Mouse (Mus musculus) adrenal gland, adult 18-20 months (tissue): Measurements from ENCODE around the gene Ppp2r2c. TPM values are rescaled to one million over a fixed set of nuclear protein-coding genes. Genes with fewer than 3 reads are reported as not detected.

Experiments used
- DNase-seq, 2 experiments: peaks; one replicate each; pipeline ENCODE4 v3.0.0; 2021 to 2022; ENCODE audit warnings: low spot score in 2 of 2
- total RNA-seq, 2 experiments: library from RNA; stranded (reverse); gene quantifications; 1 replicate in 1 of 2; 2 replicates in 1 of 2; pipeline ENCODE4 v1.2.3; 2021

Ppp2r2c gene
- total RNA-seq, 2 experiments from 2014 or later, result 4.4 to 6.9 TPM

DNA sequence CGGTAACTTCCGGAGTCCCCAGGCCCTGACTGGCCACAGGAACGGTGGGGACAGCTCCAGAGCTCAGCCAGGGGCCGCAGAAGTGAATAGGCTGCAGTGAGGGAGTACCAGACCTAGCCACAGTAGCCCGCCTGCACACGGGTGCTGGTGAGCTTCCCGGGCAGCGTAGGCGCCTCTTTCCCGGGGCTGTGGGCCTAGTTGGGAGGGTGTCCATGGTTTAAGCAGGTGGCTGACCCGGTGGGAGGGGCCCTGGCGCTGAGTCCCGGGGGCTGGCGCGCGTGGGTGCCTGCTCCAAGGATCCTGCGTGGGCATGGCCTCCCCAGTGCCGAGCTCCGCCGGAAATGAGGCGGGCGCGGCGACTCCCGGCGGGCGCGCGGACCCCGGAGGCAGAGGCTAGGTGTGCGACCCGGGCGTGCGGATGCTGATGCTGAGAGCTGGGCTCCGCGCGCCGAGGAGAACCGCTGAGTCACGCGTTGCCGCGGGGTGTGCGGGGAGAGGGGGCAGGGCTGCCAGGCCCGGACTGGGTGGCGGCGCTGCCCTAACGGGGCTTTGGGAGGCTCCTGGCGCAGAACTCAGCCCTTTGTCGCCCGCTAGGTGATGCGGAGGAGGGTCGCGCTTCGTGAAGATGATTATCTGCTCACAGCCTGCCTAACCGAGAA lies 1.4 kb downstream of the Ppp2r2c start:
- peak; percentile 15 to 30 for DNase-seq

DNA sequence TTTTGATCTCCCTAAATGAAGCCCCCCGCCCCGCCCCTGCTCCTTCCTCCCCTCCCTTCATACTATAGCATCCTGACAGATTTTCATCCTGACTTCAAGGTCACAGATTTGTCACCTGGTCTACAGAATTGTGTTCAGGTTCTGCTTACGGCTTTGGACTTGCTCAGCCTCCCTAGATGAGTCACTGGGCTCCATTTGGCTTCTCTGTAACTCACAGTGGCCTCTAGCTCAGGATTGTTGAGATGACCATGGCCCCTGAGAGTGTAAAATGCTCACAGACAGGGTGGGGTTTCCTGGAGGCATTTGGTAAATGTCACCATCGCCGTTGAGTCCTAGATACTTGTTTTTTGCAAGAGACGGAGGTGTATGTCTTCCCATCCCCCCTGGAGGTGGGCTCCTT lies 2.6 kb downstream of the Ppp2r2c start:
- DNase-seq, result no peak

DNA sequence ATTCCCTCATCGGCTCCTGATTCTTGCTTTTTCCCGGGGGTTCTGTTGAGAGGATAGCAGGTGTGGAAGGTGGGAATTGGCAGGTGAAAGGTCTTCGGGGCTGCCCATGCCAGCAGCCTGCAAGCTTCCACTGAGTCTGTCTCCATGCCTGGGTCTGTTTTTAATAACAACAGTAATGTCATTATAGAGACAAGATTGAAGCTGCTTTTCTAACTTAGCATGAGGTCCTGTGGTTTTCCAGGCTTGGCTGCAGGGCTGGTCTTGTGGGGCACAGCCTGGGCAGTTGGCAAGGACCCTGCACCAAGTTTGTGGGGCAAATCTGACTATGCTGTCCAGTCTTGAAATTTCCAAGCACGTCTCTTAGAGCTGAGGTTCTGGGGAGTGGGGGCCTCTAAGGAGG lies 7.6 kb downstream of the Ppp2r2c start:
- no peak for DNase-seq

DNA sequence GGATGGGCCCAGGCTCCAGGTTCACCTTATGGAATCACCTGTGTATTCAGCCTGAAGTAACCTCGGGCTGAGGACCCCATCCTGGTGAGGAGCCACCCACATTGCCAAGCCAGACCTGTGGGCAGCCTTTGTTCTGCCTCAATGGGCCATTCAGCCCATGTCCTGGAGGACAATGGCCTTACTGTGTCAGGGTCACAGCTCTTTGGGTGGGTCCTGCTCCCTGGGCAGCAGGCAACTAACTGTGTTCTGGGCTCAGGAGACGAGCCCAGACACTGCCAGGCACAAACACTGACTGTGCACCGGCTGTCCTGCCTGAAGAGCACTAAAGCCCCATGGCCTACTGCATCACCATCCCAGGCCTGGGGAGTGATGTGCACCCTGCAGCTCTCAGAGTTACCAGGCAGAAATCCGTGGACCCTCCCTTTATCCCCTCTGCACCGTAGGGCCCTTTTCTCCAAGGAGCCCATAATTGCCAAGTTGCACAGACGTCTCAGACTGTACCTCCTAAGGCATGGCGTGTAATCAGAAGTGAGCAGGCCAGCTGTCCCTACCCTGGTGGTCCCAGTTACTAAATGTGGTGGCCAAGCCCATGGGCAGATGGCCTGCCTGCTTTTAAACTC lies 8.6 kb downstream of the Ppp2r2c start:
- DNase-seq, result no peak

DNA sequence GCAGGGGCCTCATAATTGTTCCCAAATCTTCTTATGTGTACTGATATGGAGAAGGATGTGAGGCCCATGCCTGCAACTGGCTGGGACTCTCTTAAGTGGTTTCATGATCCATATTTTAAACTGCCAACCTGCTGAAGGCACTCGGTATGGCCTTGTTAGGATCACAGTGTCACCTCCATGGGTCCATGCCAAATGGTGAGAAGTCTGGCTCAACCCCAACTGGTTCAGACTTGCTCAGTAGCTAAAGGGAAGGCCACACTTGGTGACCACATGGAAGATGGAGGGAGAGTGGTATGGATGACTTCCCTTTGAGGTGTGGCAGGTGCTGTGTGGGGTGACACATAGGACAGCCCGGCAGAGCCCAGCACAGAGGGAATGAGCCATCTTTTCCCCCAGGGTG lies 9.3 kb downstream of the Ppp2r2c start:
- DNase-seq, result no peak

DNA sequence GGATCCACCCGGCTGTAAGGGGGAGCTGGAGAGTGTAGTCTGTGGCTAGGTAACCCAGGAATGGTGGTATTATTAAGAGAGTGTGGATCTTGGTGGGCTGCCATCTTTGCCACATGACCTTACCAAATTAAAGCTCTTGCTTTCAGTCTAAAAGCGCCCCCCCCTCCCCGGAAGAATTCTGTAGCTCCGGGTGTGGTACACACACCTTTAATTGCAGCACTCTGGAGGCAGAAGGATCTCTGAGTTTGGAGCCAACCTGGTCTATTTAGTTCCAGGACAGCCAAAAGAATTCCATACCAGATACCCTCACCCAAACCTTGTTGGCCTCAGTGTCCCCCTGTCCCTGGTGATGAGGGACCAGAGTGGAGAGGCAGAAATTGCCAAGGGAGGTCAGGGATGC lies 10.5 kb downstream of the Ppp2r2c start:
- DNase-seq, result no peak

DNA sequence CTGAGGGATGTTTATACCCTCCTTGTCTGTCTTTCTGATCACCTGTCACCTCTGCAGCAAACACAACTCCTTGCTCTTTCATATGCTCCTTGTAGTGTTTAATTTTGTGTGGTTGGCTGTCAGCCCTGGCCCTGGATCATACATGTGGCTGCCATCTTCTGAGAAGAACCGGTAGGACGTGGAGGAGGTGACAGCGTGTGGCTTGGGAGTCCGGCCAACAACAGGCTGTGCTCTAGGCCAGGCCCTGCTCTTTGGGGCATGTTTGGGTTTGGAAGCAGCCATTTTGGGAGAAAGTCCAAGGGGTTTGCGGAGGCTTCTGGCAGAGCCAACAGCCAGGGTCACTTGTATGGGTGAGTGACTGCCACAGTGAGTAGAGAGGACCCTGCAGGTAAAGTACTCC lies 12.3 kb downstream of the Ppp2r2c start:
- DNase-seq, result no peak

DNA sequence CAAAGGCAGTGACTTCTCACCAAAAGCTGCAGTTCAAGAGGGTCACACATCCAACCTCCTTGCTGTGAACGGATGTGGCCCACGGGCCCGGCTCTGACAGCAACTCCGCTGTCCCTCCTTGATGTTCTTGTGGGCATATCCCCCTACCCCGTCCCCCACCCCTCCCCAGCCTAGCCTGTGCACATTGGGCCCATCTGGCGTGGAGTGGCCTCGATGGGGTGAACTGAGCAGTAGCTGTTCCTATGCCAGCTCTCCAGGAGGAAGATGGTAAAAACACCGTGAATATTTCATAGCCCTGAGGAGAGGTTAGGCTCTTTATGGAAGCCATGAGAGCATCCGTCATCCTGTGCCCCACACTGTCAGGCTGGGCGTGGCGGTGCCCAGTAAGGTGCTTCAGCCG lies 15.2 kb downstream of the Ppp2r2c start:
- DNase-seq, result no peak

DNA sequence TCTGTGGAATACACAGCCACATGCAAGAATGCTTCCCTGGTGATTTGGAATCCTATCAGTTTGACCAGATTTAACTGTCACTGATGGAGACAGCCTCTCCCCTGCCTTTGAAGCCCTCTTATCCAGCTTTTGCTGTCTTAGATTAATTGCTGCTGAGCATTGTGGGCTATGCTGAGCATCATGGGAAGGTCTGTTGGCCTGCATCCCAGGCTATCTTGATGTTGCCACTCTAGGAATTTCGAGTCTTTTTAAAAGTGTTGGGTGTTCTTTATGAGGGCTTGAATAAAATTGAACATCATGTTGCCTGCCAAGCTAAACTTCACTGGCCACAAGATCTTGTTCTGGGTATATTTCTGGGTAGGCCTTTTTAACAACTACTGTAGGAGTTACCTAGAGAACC lies 16.8 kb downstream of the Ppp2r2c start:
- no peak for DNase-seq

DNA sequence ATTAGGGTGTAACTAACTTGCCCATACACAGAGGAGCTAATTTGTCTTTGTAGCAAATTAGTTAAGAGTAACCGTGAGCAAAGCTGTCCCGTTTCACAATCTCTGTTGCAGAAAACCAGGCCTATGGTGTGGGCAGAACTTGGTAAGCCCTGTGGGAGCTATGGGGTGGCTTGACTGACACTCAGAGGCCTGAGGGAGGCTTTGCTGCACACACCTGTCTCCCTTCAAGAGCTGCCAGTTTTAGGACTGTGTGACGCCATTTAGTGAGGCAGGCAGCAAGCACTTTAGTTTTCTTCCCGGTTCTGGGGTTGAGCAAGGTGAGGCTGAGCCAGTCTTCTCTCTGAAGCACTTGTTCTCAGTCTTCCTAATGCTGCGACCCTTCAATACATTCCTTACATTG lies 17.3 kb downstream of the Ppp2r2c start:
- no peak for DNase-seq

DNA sequence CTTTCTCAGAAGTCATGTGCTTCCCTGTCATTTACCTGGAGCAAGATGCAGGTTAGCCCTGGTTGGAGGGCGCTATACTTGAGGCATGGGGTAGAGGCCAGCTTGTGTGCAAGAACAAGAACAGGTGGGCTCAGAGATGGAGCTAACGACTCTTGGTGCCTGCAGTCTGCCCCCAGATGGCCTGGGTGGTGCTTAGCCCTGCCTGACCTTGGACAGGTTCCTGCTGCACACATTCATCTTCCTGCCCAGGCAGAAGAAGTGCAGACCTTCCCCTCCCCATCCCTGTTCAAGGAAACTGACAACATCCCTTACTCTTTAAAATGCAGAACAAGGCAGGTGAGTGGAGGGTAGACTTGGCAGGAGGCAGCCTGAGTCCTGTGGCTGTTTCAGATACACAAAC lies 18.0 kb downstream of the Ppp2r2c start:
- DNase-seq, result no peak

DNA sequence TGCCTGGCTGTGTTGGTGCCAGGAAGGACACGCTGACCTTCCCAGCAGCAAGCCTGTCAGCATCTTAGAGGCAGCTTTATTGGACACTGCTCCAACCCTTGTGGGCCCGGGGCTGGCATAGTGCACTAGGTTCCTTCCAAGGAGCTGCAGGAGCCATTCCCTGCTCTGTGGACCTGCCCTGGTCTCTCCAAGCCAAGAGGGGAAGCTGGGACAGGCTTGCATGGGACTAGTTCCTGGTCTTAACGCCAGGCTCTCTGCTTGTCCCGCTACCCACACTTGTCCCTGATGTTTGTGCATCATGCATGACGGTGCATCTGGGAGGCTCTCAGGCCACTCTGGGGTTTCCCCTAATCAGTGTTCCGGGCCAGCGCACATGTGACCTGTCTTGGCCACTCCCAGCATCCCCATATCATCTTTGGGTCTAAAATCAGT lies 18.6 kb downstream of the Ppp2r2c start:
- DNase-seq, result no peak

DNA sequence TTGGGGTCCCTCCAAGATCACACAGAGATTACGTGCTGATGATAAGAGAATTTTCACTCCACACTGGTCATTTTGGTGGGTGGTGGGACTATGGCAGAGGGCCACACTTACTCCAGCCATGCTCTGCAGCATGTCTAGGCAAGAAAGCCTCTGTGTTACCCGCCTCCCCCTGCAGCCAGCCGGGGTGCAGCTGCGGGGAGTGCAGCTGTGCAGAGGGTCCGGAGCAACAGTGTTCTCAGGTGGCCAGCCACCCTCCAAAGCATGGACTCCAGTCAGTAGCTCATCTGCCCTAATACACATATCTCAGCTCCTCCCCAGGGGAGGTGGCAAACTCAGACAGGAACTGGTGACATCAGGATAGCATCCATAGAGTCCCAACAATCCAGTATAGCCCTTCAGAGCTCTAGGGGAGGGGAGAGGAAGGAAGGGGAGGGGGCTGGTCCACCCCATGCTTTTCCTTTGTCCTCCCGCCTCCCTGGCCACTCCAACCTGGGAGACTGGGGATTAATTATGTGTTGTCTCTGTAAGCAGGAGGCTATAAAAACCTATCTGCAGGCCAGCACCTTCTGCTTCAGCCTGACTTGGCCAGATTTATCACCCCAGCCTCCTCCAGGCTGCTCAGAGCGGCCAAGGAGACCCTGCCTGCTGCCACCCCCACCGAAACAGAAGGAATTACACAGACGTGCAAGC lies 19.1 kb downstream of the Ppp2r2c start:
- DNase-seq, result no peak

DNA sequence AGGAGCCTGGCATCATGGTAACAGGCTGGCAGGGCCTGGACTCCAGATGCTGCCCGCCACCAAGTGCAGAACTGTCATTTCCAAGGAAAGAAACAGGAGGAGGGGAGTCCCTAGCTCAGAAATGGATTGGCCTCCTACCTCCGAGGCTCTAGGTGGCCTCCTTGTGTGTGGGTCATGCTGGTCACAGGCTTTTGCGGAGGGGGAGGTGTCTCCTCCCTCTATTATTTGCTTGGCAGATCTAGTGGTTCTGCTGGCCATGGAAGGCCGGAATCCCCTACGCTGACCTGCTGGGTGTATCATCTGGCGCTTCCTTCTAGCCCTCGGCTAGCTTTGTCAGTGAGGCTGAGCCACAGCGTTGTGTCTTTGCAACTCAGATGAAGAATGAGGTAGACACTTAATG lies 20.2 kb downstream of the Ppp2r2c start:
- no peak for DNase-seq

DNA sequence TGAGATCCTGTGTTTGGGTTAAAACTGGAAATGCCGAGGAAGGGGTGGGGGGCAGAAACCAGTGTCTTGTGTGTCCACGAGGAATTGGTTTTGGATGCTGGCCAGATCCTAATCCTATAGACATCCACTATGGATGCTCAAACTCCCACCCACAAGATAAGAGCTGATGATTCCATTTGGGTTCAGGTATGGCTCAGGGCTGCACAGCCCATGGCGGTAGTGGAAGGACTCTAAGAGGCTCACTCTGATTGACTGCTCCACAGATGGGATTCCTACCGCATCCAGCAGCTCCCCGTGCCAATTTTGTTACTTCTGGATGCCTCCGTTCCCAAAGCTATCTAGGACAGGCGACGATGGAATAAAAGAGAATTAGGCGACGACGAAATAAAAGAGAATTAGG lies 20.6 kb downstream of the Ppp2r2c start:
- no peak for DNase-seq

DNA sequence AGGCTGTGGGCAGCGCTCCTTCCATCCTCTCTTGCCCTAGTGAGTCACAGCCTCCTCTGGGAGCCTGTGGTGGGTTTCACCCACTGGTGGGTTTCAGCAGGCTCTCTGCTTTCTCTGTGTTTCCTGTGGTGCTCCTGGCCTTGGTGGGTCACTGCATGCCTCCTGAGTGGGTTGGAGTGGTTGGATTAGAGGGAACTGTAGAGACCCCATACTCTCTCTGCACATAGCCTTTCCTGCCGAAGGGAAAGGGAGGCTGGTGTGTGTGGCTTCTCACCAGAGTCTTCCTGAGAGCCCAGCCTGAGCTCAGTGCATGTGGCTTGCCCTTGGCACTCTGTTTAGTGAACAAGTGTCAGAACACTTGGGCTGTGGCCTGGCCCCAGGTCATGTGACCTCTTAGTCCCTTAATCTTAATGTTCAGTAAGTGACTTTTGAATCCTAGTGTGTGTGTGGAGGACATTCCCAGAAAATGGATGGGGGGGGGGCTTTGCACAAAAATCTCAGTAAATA lies 21.1 kb downstream of the Ppp2r2c start:
- no peak for DNase-seq

DNA sequence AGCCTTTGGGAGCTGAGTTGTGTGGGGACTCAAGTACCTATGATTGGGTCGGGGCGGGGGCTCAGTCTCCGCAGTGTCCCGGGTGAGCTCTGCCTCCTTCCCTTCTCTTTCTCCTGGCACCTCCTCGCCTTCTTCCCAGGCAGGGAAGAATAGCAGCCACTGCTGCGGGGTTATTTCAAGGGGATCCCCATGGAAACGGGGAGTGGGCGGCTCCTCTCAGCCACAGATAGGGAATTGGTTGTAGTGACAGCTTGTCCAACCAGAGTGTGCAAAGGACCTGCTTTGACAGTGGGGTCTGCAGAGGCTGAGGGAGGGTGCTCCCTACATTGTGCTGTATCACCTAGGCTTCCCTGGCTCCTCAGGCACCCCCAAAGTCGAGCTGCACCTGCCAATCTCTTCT lies 22.5 kb downstream of the Ppp2r2c start:
- no peak for DNase-seq

DNA sequence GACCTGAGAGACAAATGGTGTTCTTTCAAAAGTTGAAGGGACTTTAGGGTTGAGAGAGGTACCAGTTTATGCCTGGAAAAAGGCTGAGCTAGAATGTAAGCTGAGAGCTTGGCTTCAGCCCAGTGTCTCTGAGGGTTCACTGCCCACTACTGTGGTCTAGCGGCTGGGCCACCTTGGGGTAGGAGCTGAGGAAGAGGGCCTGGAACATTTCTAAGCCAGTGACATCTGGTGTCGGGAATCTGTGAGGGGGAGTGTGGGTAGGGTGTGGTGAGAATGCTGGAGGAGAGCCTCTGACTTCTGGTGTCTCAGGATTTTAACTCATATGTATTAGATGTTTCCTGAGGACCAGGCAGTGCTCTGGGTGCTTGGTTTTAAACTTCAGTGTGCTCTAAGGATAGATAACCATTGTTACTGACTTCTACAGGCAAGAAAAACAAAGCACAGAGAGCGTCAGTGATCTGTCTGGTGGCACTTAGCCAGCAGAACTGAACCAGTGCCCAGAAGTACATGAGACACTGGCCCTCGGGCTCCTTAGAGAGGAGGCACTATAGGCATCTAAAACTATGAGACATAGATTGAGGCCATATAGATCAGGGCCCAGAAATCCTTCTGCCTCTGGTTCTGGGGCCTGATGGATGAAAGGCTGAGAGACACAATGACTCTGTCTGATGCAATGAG lies 23.6 kb downstream of the Ppp2r2c start:
- no peak for DNase-seq

DNA sequence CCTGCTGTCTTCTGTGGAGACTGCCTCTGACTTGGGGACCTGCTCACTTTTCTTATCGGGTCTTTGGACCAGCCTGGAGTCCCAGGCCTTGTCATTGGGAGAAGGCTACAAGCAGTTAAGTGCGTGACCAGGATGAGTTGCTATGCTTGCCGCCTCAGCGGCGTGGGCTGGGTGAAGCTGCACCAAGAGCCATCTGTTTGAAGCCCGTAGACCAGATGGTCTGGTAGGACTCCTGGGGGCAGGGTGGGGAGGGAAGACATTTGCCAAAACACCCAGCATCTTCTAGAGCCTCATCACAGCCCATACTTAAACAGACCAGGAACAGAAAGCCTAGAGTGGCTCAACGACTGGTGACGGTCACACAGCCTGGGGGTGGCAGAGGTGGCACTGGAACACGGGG lies 24.9 kb downstream of the Ppp2r2c start:
- DNase-seq, result no peak

DNA sequence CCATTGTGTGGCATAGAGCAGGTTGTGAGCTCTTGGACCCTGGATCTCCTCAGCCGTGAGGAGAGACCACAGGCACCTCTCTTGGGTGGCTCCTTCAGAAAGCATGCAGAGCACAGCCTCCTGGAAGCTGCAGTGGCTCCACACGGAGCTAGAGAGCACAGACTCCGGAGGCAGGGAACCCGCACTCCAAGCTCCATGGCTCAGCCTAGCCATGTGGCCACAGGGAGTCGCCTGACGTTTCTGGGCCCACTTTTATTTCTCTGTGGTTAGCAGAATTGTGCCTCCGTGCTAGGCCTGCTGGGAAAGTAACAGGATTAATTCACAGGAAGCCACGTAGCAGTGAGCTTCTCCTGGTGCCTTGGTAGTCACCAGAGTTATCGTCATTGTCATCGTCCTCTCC lies 25.8 kb downstream of the Ppp2r2c start:
- DNase-seq, result no peak

DNA sequence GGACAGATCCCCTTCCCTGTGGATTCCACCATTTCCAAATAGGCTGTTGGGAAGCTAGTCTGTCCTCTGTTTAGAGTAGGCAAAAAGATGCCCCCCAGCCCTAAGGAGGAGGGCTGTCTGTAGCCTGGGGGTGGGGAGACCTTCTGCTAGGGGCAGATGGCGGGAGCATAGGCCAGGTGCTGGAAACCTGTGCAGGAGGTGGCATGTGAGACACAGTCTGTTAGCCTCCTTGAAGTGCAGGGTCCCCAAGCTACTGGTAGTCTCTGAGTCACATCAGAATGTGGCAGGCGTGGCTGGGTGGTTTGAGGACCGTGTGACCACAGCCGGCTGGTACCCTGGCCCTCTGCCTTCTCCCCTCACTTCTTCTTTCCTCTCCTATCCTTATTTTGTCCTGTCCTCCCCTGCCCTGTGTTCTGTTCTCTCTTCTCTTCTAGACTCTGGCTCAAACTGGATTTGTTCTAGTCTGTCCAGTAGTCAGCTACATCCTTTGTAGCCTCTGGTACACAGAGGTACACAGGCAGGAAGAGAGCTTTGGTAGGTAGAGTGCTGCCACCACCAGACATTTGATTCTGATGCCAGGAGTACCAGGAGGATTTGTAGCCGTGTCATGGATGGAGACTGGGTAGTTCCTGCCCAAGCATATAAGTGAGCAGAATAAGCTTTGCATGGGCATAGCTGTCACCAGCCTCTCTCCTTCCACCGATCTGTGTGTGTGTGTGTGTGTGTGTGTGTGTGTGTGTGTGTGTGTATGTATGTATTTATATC lies 26.5 kb downstream of the Ppp2r2c start:
- DNase-seq, result no peak
